Mouse (Mus musculus) splenic B cell, adult 2 months (primary cell): ENCODE measurements around the gene Tgif2.
"Not testable (repeated sequence)": the region's sequence is repeated elsewhere in the genome, so short reads cannot be mapped to it uniquely, and the experiment has no call there.

Experiments used
- DNase-seq: peaks from one replicate; pipeline ENCODE4 v3.0.0-alpha.2; 2011; ENCODE audit warnings: low read depth, low spot score
- H3K27me3 ChIP-seq: 2 replicates; pipeline ENCODE4 v1.6.1; 2012; ENCODE audit warnings: mild to moderate bottlenecking, low read length, moderate library complexity, mixed read lengths; ENCODE audit not compliant: control insufficient read depth, poor library complexity, insufficient read depth, severe bottlenecking
- H3K36me3 ChIP-seq: 2 replicates; pipeline ENCODE4 v1.6.1; 2012; ENCODE audit warnings: mild to moderate bottlenecking, low read length, moderate library complexity, mixed read lengths; ENCODE audit not compliant: control insufficient read depth, poor library complexity, insufficient read depth, severe bottlenecking

The Tgif2 gene

DNA sequence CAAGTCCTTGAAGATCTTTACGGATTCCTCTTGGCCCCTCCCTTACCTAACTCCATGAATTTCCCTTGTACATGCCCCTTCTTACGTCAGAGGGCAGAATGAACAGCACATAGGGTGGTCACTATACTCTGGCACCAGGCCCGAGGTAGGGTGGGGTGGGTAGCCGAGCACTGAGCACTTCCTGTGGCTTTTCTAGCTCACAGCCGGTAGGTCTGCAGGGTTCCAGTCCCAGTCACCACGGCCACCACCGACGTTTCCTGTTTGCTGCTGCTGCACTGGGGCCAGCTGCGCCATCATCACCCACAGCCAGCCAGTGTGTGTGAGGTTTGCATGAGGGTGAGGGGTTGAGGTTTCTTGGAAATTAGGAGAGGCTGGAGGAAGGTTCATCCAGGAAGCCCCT, 37.9 kb downstream of the Tgif2 start:
- Histone ChIP-seq H3K27me3 (no peaks in the 10 kb centered on the region), H3K36me3 (peaks cover 3% of the 10 kb centered on the region)
- DNase-seq: peak; percentile 38

DNA sequence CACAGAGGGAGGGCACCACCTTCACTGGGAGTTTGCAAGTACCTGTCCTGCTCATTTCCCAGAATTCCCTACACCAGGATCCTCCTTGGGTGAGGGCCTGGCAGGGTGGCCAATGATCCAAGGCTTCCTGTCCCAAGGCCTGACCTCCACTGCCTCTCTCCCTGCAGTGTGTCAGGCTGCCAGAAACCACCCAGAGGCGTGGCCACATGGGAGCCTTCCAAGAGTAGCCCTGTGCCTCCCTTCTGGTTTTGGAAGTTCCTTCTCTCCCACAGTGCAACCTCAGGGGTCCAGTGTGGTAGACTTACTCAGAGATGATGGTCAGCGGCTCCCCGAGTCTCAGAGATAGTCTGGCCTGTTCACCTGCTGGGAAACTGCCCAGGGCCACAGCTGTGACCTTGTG, 39.7 kb downstream of the Tgif2 start:
- no peaks in the 10 kb centered on the region for H3K27me3 ChIP-seq
- no peak for DNase-seq
- no peaks in the 10 kb centered on the region; the same call in 1 of the 2 replicates for H3K36me3 ChIP-seq

DNA sequence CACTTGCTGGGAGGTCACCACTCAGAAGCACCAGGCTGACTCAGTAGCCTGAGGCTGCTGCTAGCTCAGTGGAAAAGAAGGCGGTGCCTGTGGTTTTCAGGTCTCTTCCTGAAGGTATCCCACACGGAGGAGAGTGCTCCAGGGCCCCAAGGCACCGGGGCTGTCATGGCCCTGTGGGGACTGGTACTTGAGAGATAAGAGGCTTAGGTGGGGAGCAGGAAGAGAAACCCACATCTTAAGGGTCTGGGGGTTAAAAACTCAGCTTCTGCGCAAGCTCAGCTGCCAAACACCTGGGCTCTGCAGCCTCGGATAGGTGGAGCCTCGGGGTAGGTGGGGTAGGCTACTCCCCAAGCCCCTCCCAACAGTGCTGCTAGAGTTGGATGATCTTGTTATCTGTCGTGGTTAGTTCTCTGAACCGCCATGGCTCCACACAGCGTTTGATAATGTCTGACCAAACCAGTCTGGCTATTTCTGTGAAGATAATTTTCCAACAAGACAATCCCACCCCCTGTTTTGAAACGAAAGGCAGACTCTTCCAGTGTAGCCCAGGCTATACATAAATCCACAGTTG, 42.7 kb downstream of the Tgif2 start:
- no peak for DNase-seq
- Histone ChIP-seq H3K36me3 (no peaks in the 10 kb centered on the region), H3K27me3 (no peaks in the 10 kb centered on the region)

DNA sequence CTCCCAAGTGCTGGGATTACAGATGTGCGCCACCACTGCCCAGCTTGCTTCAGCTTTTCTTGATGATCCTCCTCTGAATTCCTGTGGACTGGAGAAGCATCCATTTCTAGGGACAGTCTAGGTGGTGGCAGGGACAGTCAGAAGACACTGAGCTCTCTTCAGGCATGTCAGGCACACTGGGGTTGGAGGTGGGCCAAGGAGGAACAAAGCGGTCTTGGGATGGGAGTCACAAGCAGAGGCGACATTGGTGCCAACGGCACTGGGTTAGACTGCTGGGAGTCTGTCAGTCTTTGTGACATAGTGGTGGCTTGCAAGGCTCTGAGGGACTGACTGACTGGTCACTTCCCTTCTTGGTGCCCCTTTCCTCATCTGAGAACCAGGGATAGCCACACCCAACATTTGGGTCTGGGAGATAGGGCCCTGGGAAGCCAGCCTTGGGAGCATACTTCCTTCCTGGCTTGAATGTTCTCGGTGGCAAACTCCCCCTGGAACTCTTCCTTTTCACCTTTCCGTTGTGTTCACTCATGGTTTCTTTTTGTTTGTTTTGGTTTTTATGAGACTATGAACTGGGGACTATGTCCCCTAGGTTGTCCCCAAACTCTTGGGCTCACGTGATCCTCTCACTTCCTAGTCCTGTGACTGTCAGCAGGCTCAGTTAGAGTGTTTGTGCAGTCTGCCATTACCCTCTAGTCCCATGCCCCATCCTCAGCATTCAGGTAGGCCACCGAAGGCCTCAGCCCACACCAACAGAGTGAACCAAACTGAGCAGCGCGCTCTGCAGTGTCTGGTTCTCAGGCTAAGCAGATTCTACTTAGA, 44.8 kb downstream of the Tgif2 start:
- Histone ChIP-seq H3K36me3 (no peaks in the 10 kb centered on the region), H3K27me3 (no peaks in the 10 kb centered on the region)
- no peak for DNase-seq

DNA sequence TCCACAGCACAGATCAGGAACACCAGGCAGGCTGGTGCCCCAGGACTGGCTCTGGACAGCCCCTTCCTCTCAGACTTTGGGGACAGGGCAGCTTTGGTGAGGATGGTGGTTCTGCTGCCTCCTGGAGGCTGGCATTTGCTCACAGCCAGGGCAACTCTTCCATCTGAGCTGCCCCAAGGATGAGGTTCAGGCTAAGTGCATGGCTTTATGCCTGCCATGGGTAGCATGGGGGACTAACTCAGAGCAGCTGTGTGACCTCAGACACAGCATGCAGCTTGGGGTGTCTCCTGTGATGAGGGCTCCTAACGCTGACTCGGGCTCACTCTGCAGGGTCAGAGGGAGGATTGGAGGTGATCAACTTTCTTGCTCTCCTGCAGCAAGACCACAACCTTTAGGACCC, 45.9 kb downstream of the Tgif2 start:
- H3K36me3 ChIP-seq, H3K27me3 ChIP-seq, DNase-seq: not testable (repeated sequence)

DNA sequence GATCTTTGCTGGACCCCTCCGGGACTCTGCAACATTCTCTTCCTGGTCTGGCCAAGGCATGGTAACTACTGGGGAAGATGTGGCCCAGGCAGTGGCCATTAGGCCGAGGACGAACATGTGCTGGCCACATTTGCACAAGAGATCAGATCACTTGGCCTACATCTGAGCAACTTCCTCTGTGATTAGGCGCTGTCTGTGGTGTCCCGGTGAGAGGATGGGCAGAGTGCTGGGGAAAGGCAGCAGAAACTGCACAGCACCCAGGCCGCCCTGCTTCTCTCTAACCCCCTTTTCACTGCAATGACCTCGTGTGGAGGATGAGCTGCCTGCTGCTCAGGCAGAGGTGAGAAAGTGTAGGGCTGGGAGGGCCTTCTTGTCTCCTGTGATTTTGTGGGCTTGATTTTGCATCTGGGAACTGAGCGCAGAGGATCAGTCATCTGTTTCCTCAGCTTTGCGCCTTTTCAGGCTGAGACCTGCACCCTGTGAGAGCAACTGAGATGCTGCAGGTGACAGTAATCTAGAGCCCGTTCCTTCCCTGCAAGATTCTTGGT, 46.4 kb downstream of the Tgif2 start:
- Histone ChIP-seq H3K27me3 (no peaks in the 10 kb centered on the region), H3K36me3 (no peaks in the 10 kb centered on the region)
- no peak for DNase-seq

DNA sequence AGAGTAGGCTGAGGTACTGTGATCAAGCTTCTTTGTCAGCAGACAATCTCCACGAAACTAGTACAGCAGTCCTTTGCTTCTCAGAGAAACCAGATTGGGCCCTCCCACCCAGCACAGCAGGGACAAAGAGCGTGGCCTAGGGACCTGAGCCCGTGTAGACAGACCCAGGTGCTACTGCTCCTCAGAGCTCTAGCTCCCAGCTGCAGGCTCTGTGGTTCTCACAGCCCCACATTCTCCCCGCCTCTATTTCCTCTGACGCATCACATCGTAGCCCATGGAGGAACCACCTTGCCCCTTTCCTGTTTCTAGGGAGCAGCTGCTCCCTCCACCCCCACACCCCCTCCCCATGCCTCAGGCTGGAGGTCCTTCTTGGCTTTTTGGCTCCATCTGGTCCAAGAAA, 47.2 kb downstream of the Tgif2 start, which contains the start of gene Sla2:
TSS of gene Sla2 (minus strand) at position 176 of the 400 bp plus-strand sequence.
- DNase-seq: peak; percentile 38
- Histone ChIP-seq H3K27me3 (no peaks in the 10 kb centered on the region), H3K36me3 (no peaks in the 10 kb centered on the region)

DNA sequence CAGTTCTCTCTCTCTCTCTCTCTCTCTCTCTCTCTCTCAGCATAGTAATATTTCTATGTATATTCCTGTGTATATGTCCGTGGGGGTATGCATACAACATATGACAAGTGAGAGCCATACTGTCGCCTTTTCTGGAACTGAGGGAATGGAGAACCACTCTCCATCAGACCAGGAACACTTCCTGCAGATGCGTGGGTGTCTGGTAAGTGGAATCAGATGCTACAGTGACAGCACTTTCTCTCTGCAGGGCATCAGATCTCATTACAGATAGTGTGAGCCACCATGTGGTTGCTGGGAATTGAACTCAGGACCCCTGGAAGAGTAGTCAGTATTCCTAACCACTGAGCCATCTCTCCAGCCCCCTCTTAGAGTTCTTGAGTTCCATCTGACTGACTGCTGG, 48.7 kb downstream of the Tgif2 start:
- no peaks in the 10 kb centered on the region for H3K27me3 ChIP-seq
- H3K36me3 ChIP-seq: no peaks in the 10 kb centered on the region
- no peak for DNase-seq

DNA sequence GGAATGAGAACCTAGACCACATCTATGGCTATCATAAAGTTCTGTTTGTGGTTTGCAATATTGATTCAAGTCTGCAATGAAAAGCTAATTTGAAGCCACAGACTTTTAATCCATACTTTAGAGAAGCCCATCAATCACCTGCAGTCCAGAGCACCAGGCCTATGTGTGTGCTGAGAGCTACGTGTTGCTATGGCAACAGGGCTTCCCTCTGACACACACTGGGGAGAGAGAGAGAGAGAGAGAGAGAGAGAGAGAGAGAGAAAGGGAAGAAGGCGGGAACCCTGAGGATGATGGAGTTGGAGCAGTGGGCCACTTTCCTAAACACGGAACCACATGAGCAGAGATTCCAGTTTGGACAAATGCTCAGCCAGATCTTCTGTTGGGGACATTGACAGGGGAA, 52.4 kb downstream of the Tgif2 start:
- DNase-seq: no peak
- H3K27me3 ChIP-seq: no peaks in the 10 kb centered on the region
- H3K36me3 ChIP-seq: no peaks in the 10 kb centered on the region

DNA sequence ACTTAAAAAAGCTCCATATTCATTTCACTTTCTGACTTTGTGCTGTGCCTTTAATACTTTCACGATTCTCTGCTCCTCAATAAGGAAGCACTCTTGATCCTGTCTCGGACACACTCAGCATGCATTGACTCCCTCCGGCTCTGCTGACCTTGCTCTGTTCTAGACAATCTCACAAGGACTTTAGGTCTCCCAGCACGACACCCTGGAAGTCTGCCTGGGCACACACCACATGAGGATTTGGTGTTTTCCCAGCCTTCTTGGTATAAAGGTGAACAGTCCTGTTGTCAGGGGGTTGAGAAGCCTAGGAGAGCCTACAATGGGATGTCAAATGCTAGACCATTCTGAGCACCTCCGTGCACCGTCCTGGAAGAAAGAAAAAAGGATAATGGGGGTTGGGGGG, 53.0 kb downstream of the Tgif2 start:
- H3K36me3 ChIP-seq: no peaks in the 10 kb centered on the region
- no peak for DNase-seq
- H3K27me3 ChIP-seq: no peaks in the 10 kb centered on the region

DNA sequence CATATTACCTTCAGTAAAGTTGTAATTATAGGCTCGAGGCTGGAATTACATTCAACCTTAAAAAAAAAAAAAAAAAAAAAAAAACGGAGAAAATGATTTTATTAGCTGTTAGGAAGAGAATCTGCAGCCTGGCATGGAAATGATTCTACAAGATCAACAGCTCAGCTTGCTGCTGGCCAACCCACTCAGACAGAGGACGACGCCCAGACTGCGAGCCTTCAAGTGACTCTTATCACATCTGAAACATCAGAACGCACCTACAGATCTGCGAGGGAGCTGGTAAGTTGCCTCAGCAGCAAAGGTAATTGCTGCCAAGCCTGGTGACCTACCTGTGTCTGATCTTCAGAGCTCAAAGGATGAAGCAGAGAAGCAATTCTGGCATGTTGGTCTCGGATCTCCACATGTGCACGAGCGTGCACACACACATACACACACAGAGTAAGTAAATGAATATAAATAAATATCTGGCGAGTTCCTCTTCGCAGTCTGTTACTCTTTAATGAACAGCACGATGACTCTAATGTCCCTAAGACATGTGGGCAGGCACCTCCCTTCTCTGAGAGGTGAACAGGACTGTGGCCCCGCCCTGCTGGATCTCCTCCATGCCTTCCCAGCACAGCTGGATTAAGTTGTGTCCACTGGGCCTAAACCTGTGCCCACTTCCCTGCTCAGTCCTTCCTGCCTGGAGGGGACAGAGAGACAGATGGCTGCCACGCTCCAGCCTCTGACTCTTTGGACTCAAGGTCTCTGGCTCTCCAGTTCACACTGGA, 54.9 kb downstream of the Tgif2 start:
- no peak for DNase-seq
- H3K27me3 ChIP-seq: no peaks in the 10 kb centered on the region
- H3K36me3 ChIP-seq: no peaks in the 10 kb centered on the region

DNA sequence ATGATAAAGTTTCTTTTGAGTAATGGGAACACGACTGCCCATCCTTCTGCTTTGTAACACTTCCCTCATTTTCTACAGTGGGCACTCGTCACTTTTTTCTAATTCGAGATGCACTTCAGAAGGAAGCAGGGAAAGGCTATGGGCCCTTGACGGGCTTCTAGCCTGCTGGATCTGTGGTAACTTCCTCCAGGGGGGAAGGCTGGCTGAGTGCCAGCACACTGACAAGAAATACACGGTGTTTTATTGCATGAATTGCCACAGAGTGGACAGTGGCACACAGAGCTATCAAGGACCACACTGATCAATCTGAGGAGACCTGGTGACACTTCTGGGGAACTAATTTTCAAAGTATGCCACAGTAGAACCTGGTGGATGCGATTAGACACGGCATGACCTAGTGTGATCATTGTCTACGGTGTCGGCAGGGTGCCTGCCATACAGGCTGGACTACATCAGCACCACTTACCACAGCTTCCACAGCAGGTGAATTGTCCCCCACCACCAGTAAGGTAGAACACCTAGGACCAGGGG, 56.6 kb downstream of the Tgif2 start:
- DNase-seq: no peak
- Histone ChIP-seq H3K36me3 (no peaks in the 10 kb centered on the region), H3K27me3 (no peaks in the 10 kb centered on the region)

DNA sequence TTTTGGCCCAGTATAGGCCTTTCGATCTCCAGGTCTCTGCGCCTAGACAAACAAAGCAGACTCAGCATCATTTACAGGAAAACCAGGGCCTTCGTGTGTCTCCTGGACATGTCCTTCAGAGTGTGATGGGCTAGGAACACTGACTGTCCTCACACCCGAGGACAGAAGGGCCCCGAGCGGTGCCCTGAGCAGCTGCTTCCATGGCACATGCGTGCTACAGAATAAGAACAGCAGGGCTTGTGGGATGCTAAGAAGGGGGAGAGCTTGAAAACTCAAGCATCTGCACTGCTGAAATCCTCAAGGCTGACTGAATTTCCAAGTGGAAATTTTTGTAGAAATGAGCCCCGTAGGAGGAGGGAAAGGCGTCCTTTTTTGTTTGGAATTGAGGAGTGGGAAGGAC, 57.2 kb downstream of the Tgif2 start:
- no peak for DNase-seq
- H3K27me3 ChIP-seq: no peaks in the 10 kb centered on the region

DNA sequence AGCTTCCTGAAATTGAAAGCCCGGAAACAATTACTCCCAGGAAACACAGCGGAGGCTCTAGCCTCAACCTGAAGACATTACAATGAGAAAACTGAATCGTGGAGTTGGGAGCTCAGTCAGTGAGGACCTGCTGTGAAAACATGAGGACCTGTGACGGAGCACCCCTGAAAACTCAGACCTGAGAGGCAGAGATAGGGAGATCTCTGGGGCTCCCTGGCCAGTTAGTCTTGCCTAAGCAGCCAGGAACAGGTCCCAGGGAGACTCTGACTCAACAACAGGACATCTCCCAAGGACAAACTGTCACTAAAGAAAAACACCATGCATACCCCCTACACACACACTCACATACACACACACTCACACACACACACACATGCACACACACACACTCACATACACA, 58.6 kb downstream of the Tgif2 start:
- Histone ChIP-seq H3K27me3 (no peaks in the 10 kb centered on the region), H3K36me3 (no peaks in the 10 kb centered on the region)
- DNase-seq: no peak

More for the DNA sequence above, 57.2 kb downstream of the Tgif2 start:
- no peaks in the 10 kb centered on the region for H3K36me3 ChIP-seq

DNA sequence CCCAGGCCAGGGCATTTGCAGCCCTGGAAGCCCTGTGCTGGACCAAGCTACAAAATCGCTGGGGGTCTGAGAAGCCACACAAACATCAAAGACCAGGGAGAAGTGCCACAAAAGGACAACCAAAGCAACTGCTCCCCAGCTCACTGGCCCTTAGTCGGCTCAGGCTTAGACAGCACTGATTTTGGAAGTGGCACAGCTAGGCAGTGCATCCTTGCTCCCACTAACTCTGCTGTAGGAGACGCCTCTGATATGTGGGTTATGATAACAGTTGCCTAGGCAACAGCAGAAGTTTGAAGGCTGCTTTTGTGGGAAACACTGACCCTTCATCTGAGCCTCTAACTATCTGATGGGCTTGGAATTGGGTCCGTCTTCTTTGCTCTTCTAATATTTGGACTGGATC, 59.4 kb downstream of the Tgif2 start:
- no peak for DNase-seq
- Histone ChIP-seq H3K36me3 (no peaks in the 10 kb centered on the region), H3K27me3 (no peaks in the 10 kb centered on the region)
